9 mouse cellular contexts compared by ENCODE assay signal in genomic region chr13:44065741-44066185, GRCm38 (mm10).
DNase-seq lines count a peak whose midpoint lies in the region; ATAC-seq lines count a peak whose summit lies in the region.
"Had no signal": no experiment of that assay in that cellular context is flagged by ENCODE, and none has a peak within 500 bp of the region (broad histone marks: within the 10 kb centered on the region; RNA-seq: fewer than 3 reads in every experiment).

No protein-coding gene starts in this region.

- H3K36me3 ChIP-seq in midbrain, embryonic 11.5 days (ENCODE audit: control insufficient read depth, insufficient read depth, low read length) = no peaks in the 10 kb centered on the region
- H3K36me3 ChIP-seq: neural tube, embryonic 12.5 days had no signal

- peak; percentile 75 for DNase-seq in cerebellum, postnatal 10 days
- no peak for DNase-seq in cerebellum, adult 11 months
- DNase-seq in kidney, adult 9 months = peak; percentile 96
- DNase-seq in lung, postnatal 36 days = peak; percentile 39
- DNase-seq in thymus, postnatal 36 days = peak; percentile 57 to 75
- no peak for DNase-seq in urinary bladder, postnatal 36 days (ENCODE audit: low spot score in 2 of 2)
- DNase-seq in midbrain, embryonic 11.5 days (ENCODE audit: low spot score, missing footprints) = no peak

- no peak overlapping the region for H3K9ac ChIP-seq in midbrain, embryonic 11.5 days (ENCODE audit: low read length)
- H3K9ac ChIP-seq: neural tube, embryonic 12.5 days had no signal

- H3K4me1 ChIP-seq in midbrain, embryonic 11.5 days (ENCODE audit: control insufficient read depth, insufficient read depth, low read length) = peaks cover 5% of the 10 kb centered on the region; the same call in 1 of the 2 replicates

- H3K27ac ChIP-seq in midbrain, embryonic 11.5 days (ENCODE audit: low read depth, low read length) = no peak overlapping the region
- H3K27ac ChIP-seq: neural tube, embryonic 12.5 days had no signal

- no peaks in the 10 kb centered on the region for H3K9me3 ChIP-seq in midbrain, embryonic 11.5 days (ENCODE audit: control insufficient read depth, low read length)
- H3K9me3 ChIP-seq: neural tube, embryonic 12.5 days had no signal

- no peaks in the 10 kb centered on the region for H3K27me3 ChIP-seq in midbrain, embryonic 11.5 days (ENCODE audit: control insufficient read depth, insufficient read depth, low read length)
- H3K27me3 ChIP-seq: neural tube, embryonic 12.5 days had no signal

- no peak overlapping the region for H3K4me2 ChIP-seq in midbrain, embryonic 11.5 days
- H3K4me2 ChIP-seq: neural tube, embryonic 12.5 days had no signal

- peak; percentile 61 for ATAC-seq in common myeloid progenitor, adult 5-6 weeks (replicated peaks; ENCODE audit: low read depth, poor library complexity, severe bottlenecking)
- ATAC-seq in midbrain, embryonic 11.5 days (ENCODE audit: low FRiP score) = no peak

- WGBS in midbrain, embryonic 11.5 days = 72% methylated on average over 13 of the region's 13 CpGs

- no peak overlapping the region for H3K4me3 ChIP-seq in midbrain, embryonic 11.5 days (ENCODE audit: low read depth, low read length)
- H3K4me3 ChIP-seq: neural tube, embryonic 12.5 days had no signal

Comparison
In these comparisons a context has a peak if more than half of its experiments do, and no peak if none do; other contexts are left out.
1. DNase-seq: peak in cerebellum, postnatal 10 days (2 of 2), kidney, adult 9 months (single experiment), lung, postnatal 36 days (single experiment) and thymus, postnatal 36 days (2 of 2); none in cerebellum, adult 11 months (single experiment), urinary bladder, postnatal 36 days (0 of 2) and midbrain, embryonic 11.5 days (single experiment).